Mouse (Mus musculus): Measurements from ENCODE around the gene Tubgcp3. TPM values are rescaled to one million over a fixed set of nuclear protein-coding genes. Genes with fewer than 3 reads are reported as not detected.
A peak's percentile ranks its signal among the peaks of the same experiment; 100 is the strongest.

Tubgcp3 gene
- polyA plus RNA-seq, 1 experiment from 2014 or later: 61.2 TPM

- ATAC-seq (ENCODE audit: low FRiP score) (no peak), DNase-seq (ENCODE audit: low spot score, missing footprints) (no peak)
- H3K36me3 ChIP-seq (ENCODE audit: control insufficient read depth, insufficient read depth, low read length): peaks cover 20% of the 10 kb centered on the region
- no peak overlapping the region for H3K4me2 ChIP-seq
- no peak overlapping the region for H3K9ac ChIP-seq (ENCODE audit: low read length)
- H3K4me3 ChIP-seq (ENCODE audit: low read depth, low read length): no peak overlapping the region
- WGBS: 81% methylated on average over 4 of the region's 4 CpGs
- H3K27ac ChIP-seq (ENCODE audit: low read depth, low read length): no peak overlapping the region
- H3K4me1 ChIP-seq (ENCODE audit: control insufficient read depth, insufficient read depth, low read length): no peaks in the 10 kb centered on the region
- H3K27me3 ChIP-seq (ENCODE audit: control insufficient read depth, insufficient read depth, low read length): no peaks in the 10 kb centered on the region
- H3K9me3 ChIP-seq (ENCODE audit: control insufficient read depth, low read length): no peaks in the 10 kb centered on the region
These were observed 21.6 kb downstream of the Tubgcp3 start for GRCm38 (mm10) chr8:12650495-12650894.

DNA sequence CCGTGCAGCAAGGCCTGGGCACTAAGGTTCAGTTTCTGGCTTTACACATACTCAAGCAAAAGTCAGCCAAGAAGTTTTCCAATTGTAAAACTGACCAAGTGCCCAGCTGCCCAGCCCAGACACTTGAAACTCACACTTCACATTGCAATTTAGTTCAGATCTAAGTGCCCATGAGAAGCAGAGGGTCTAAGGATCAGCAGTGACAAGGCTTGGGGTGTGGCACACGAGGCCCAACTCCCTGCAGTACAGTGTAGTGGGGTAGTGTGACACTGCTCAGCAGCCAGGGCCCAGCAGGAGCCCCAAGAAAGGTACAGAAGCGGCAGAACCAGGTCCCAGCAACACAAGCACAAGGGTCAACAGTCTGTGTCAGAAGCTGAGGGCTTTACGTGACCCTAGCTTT, 23.1 kb downstream of the Tubgcp3 start:
- H3K27me3 ChIP-seq (ENCODE audit: control insufficient read depth, insufficient read depth, low read length): no peaks in the 10 kb centered on the region
- H3K4me3 ChIP-seq (ENCODE audit: low read depth, low read length): no peak overlapping the region
- DNase-seq (ENCODE audit: low spot score, missing footprints) (no peak), ATAC-seq (ENCODE audit: low FRiP score) (no peak)
- 86% methylated on average over 4 of the region's 4 CpGs for WGBS
- no peak overlapping the region for H3K27ac ChIP-seq (ENCODE audit: low read depth, low read length)
- no peak overlapping the region for H3K4me2 ChIP-seq
- no peak overlapping the region for H3K9ac ChIP-seq (ENCODE audit: low read length)
- H3K36me3 ChIP-seq (ENCODE audit: control insufficient read depth, insufficient read depth, low read length): peaks cover 14% of the 10 kb centered on the region
- no peaks in the 10 kb centered on the region for H3K9me3 ChIP-seq (ENCODE audit: control insufficient read depth, low read length)
- no peaks in the 10 kb centered on the region for H3K4me1 ChIP-seq (ENCODE audit: control insufficient read depth, insufficient read depth, low read length)

- H3K4me2 ChIP-seq: no peak overlapping the region
- peaks cover 6% of the 10 kb centered on the region; the same call in 1 of the 2 replicates for H3K36me3 ChIP-seq (ENCODE audit: control insufficient read depth, insufficient read depth, low read length)
- WGBS: 44% methylated on average over 4 of the region's 4 CpGs
- no peaks in the 10 kb centered on the region for H3K9me3 ChIP-seq (ENCODE audit: control insufficient read depth, low read length)
- H3K9ac ChIP-seq (ENCODE audit: low read length): no peak overlapping the region
- H3K27ac ChIP-seq (ENCODE audit: low read depth, low read length): no peak overlapping the region
- no peaks in the 10 kb centered on the region for H3K4me1 ChIP-seq (ENCODE audit: control insufficient read depth, insufficient read depth, low read length)
- no peak overlapping the region for H3K4me3 ChIP-seq (ENCODE audit: low read depth, low read length)
- ATAC-seq (ENCODE audit: low FRiP score) (no peak), DNase-seq (ENCODE audit: low spot score, missing footprints) (no peak)
- H3K27me3 ChIP-seq (ENCODE audit: control insufficient read depth, insufficient read depth, low read length): no peaks in the 10 kb centered on the region
These were observed 25.5 kb downstream of the Tubgcp3 start for GRCm38 (mm10) chr8:12646536-12646935.

DNA sequence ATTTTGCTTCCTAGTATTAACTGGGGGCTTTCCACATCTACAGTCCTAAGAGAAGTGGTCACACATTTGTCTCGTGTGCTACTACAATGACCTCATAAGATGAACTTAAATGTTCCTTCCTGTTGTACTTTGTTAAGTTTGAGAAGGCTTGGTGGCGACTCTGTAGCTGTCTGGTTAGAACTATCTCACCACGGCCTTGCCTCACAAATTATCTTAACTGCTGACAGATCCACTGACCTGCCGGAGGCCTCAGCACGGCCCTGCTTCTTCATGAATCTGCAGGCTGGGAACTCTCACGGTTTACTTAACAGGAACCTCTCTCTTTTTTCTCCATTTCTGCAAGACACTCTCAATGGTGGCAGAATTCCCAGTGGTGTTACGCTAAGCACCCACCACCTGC, 27.2 kb downstream of the Tubgcp3 start:
- ATAC-seq (ENCODE audit: low FRiP score): no peak
- Histone ChIP-seq H3K36me3 (ENCODE audit: control insufficient read depth, insufficient read depth, low read length) (peaks cover 11% of the 10 kb centered on the region), H3K4me1 (ENCODE audit: control insufficient read depth, insufficient read depth, low read length) (no peaks in the 10 kb centered on the region), H3K9me3 (ENCODE audit: control insufficient read depth, low read length) (no peaks in the 10 kb centered on the region), H3K4me3 (ENCODE audit: low read depth, low read length) (no peak overlapping the region), H3K9ac (ENCODE audit: low read length) (no peak overlapping the region), H3K27ac (ENCODE audit: low read depth, low read length) (no peak overlapping the region), H3K4me2 (no peak overlapping the region), H3K27me3 (ENCODE audit: control insufficient read depth, insufficient read depth, low read length) (no peaks in the 10 kb centered on the region)
- 86% methylated on average over 7 of the region's 7 CpGs for WGBS
- DNase-seq (ENCODE audit: low spot score, missing footprints): no peak

GRCm38 (mm10) chr8:12644341-12644740, 27.7 kb downstream of the Tubgcp3 start:
- Histone ChIP-seq H3K27ac (ENCODE audit: low read depth, low read length) (no peak overlapping the region), H3K9ac (ENCODE audit: low read length) (no peak overlapping the region), H3K36me3 (ENCODE audit: control insufficient read depth, insufficient read depth, low read length) (peaks cover 9% of the 10 kb centered on the region), H3K27me3 (ENCODE audit: control insufficient read depth, insufficient read depth, low read length) (no peaks in the 10 kb centered on the region), H3K9me3 (ENCODE audit: control insufficient read depth, low read length) (no peaks in the 10 kb centered on the region), H3K4me2 (no peak overlapping the region), H3K4me1 (ENCODE audit: control insufficient read depth, insufficient read depth, low read length) (no peaks in the 10 kb centered on the region), H3K4me3 (ENCODE audit: low read depth, low read length) (no peak overlapping the region)
- DNase-seq (ENCODE audit: low spot score, missing footprints) (no peak), ATAC-seq (ENCODE audit: low FRiP score) (no peak)
- WGBS: 92% methylated on average over 8 of the region's 8 CpGs

GRCm38 (mm10) chr8:12641527-12641926, 30.5 kb downstream of the Tubgcp3 start:
- H3K4me1 ChIP-seq (ENCODE audit: control insufficient read depth, insufficient read depth, low read length): no peaks in the 10 kb centered on the region
- H3K9me3 ChIP-seq (ENCODE audit: control insufficient read depth, low read length): no peaks in the 10 kb centered on the region
- ATAC-seq (ENCODE audit: low FRiP score) (no peak), DNase-seq (ENCODE audit: low spot score, missing footprints) (no peak)
- 92% methylated on average over 6 of the region's 6 CpGs for WGBS
- H3K36me3 ChIP-seq (ENCODE audit: control insufficient read depth, insufficient read depth, low read length): peaks cover 16% of the 10 kb centered on the region
- H3K27ac ChIP-seq (ENCODE audit: low read depth, low read length): no peak overlapping the region
- H3K9ac ChIP-seq (ENCODE audit: low read length): no peak overlapping the region
- no peaks in the 10 kb centered on the region for H3K27me3 ChIP-seq (ENCODE audit: control insufficient read depth, insufficient read depth, low read length)
- no peak overlapping the region for H3K4me3 ChIP-seq (ENCODE audit: low read depth, low read length)
- no peak overlapping the region for H3K4me2 ChIP-seq

- Histone ChIP-seq H3K9me3 (ENCODE audit: control insufficient read depth, low read length) (no peaks in the 10 kb centered on the region), H3K27me3 (ENCODE audit: control insufficient read depth, insufficient read depth, low read length) (no peaks in the 10 kb centered on the region), H3K4me3 (ENCODE audit: low read depth, low read length) (no peak overlapping the region), H3K4me2 (no peak overlapping the region), H3K9ac (ENCODE audit: low read length) (no peak overlapping the region), H3K36me3 (ENCODE audit: control insufficient read depth, insufficient read depth, low read length) (peaks cover 16% of the 10 kb centered on the region), H3K27ac (ENCODE audit: low read depth, low read length) (no peak overlapping the region), H3K4me1 (ENCODE audit: control insufficient read depth, insufficient read depth, low read length) (no peaks in the 10 kb centered on the region)
- ATAC-seq (ENCODE audit: low FRiP score) (no peak), DNase-seq (ENCODE audit: low spot score, missing footprints) (no peak)
- WGBS: 93% methylated on average over 11 of the region's 11 CpGs
These were observed 33.6 kb downstream of the Tubgcp3 start for GRCm38 (mm10) chr8:12638446-12638845.

DNA sequence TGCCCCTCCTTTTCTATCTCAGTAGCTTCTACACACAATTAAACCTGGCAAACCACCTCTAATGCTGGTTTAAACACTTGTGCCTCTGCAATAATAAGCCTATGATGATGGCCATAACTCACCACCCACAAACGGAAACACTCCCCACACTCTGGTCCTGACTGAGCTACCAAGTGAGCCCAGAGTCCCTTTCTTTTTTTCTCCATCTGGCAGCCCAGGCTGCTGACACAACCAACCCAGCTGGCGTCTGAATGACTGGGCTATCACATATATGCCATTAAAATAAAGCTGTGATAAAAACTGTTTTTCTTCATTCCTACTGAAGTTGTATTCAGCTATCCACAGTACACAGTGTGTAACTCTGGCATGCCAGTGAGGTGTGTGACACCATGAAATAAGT, 36.7 kb downstream of the Tubgcp3 start:
- Histone ChIP-seq H3K4me1 (ENCODE audit: control insufficient read depth, insufficient read depth, low read length) (no peaks in the 10 kb centered on the region), H3K4me3 (ENCODE audit: low read depth, low read length) (no peak overlapping the region), H3K27ac (ENCODE audit: low read depth, low read length) (no peak overlapping the region), H3K27me3 (ENCODE audit: control insufficient read depth, insufficient read depth, low read length) (no peaks in the 10 kb centered on the region), H3K4me2 (no peak overlapping the region), H3K36me3 (ENCODE audit: control insufficient read depth, insufficient read depth, low read length) (peaks cover 16% of the 10 kb centered on the region), H3K9me3 (ENCODE audit: control insufficient read depth, low read length) (no peaks in the 10 kb centered on the region), H3K9ac (ENCODE audit: low read length) (no peak overlapping the region)
- 98% methylated on average over 2 of the region's 2 CpGs for WGBS
- DNase-seq (ENCODE audit: low spot score, missing footprints) (no peak), ATAC-seq (ENCODE audit: low FRiP score) (no peak)

DNA sequence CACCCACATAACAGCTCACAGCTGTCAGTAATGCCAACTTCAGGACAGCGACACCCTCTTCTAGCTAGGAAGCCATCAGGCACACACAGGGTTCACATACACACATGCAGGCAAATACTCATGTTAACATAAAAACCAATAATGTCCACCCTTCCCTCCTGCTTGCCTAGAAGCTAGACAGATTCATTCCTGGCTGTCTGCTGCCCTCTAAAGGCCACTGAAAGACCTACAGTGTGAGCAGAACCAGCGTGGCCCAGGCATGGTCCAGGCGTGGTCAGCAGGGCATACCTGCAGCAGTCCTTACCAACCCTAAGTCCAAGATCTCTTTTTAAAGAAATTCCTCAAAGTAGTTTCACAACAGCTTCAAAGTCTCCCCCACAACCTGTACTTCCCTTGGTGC, 43.0 kb downstream of the Tubgcp3 start:
- H3K9me3 ChIP-seq (ENCODE audit: control insufficient read depth, low read length): no peaks in the 10 kb centered on the region
- 46% methylated on average over 3 of the region's 3 CpGs for WGBS
- H3K27ac ChIP-seq (ENCODE audit: low read depth, low read length): no peak overlapping the region
- no peak overlapping the region for H3K9ac ChIP-seq (ENCODE audit: low read length)
- no peak overlapping the region for H3K4me2 ChIP-seq
- no peak overlapping the region for H3K4me3 ChIP-seq (ENCODE audit: low read depth, low read length)
- DNase-seq (ENCODE audit: low spot score, missing footprints): peak; percentile 90
- peaks cover 4% of the 10 kb centered on the region; the same call in 1 of the 2 replicates for H3K36me3 ChIP-seq (ENCODE audit: control insufficient read depth, insufficient read depth, low read length)
- H3K4me1 ChIP-seq (ENCODE audit: control insufficient read depth, insufficient read depth, low read length): no peaks in the 10 kb centered on the region
- no peaks in the 10 kb centered on the region for H3K27me3 ChIP-seq (ENCODE audit: control insufficient read depth, insufficient read depth, low read length)
- ATAC-seq (ENCODE audit: low FRiP score): peak; percentile 33; the same call in 1 of the 2 replicates

DNA sequence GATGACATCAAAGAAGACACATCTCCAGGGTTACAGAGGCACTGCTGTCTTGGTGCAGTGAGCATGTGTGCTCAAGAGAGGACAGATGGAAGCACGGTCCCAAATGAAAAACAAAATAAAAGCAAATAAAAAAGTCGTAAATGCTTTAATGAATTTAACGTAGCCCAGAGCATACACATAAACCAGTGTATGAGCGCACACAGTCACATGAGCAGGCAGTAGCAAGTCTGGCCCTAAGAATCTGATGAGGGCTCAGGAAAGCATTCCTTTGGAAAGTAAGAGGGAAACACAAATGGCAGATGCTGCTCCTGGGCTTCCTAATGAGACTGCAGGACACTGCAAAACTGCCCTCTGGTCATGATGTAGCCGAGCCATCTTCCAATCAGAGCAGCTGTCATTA, 46.2 kb downstream of the Tubgcp3 start:
- Histone ChIP-seq H3K4me1 (ENCODE audit: control insufficient read depth, insufficient read depth, low read length) (no peaks in the 10 kb centered on the region), H3K9ac (ENCODE audit: low read length) (no peak overlapping the region), H3K27me3 (ENCODE audit: control insufficient read depth, insufficient read depth, low read length) (no peaks in the 10 kb centered on the region), H3K27ac (ENCODE audit: low read depth, low read length) (no peak overlapping the region), H3K4me3 (ENCODE audit: low read depth, low read length) (no peak overlapping the region), H3K9me3 (ENCODE audit: control insufficient read depth, low read length) (no peaks in the 10 kb centered on the region), H3K4me2 (no peak overlapping the region), H3K36me3 (ENCODE audit: control insufficient read depth, insufficient read depth, low read length) (peaks cover 5% of the 10 kb centered on the region)
- WGBS: 92% methylated on average over 5 of the region's 5 CpGs
- no peak for DNase-seq (ENCODE audit: low spot score, missing footprints)
- ATAC-seq (ENCODE audit: low FRiP score): no peak

Data from midbrain, embryonic 11.5 days (tissue).